Mouse (Mus musculus) brain, embryonic 14.5 days (tissue): ENCODE measurements around the gene Icosl. TPM values are rescaled to one million over a fixed set of nuclear protein-coding genes. Genes with fewer than 3 reads are reported as not detected.
"Not testable (repeated sequence)": the region's sequence is repeated elsewhere in the genome, so short reads cannot be mapped to it uniquely, and the experiment has no call there.

Experiments
- DNase-seq: peaks from one replicate; pipeline ENCODE4 v3.0.0-alpha.2; 2011; ENCODE audit warnings: low read depth
- CTCF ChIP-seq: fragments of 200-500 bp; IDR thresholded peaks from 2 replicates; pipeline ENCODE4 v1.5.1; 2012; ENCODE audit warnings: inconsistent platforms, mild to moderate bottlenecking, moderate library complexity, borderline replicate concordance; ENCODE audit not compliant: insufficient read depth, insufficient read length; ENCODE audit errors: extremely low read depth
- POLR2A ChIP-seq: fragments of 200-500 bp; IDR thresholded peaks from 2 replicates; pipeline ENCODE4 v1.6.1; 2012; ENCODE audit warnings: mild to moderate bottlenecking, inconsistent platforms, borderline replicate concordance; ENCODE audit not compliant: poor library complexity, insufficient read depth, insufficient read length, severe bottlenecking; ENCODE audit errors: extremely low read depth
- polyA plus RNA-seq: library from polyadenylated mRNA; depleted of rRNA; stranded (reverse); fragments of >200 nt; gene quantifications from 2 replicates; pipeline ENCODE4 v1.2.3, GENCODE M21; 2012; rRNA removed

Icosl gene
- polyA plus RNA-seq = 1.2 and 1.3 TPM in 2 replicates

DNA sequence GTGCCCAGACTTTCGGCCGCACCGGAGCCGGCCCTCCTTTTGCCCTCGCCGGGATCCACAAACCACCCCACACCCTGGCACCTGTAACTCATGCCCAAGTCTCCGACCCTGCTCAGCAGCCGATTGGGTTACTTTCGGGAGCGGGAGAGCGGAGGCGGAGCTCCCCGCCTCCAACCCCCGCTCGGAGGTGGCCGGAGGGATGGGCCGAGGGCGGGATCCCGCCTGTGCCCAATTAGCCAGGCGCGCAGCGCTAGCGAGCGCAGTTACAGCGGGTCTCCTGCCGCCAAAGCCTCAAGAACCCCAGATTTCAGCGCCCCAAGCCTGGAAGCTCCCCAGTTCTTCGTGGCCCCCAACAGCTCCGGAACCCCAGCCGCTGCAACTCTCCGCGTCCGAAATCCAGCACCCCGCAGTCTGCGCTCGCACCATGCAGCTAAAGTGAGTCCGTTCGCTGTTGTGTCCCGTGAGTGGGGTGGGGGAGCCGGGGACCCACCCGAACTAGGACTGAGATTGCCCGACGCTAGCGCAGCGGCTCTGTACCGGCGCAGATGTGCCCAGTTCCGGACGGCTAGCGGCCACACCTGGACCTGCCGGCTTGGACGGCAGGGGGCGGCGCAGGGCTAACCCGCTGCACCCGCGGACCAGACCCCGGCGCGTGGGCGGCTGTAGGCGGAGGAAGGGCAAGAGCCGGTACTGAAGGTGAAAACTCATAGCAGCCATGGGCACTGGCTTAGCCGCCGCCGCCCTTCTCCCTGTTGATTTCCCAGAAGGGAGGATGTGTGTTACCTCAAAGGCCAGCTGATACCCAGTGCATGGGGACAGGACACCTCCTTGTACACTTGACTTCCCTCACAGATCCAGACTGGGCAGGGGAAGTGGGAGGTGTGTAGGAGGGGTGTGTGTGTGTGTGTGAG, at the start of gene Icosl:
Icosl (plus strand) TSS at position 202 of the 911 bp plus-strand sequence.
- peak; percentile 75 for DNase-seq
- TF ChIP-seq CTCF (peak; percentile 37; the same call in 1 of the 2 replicates), POLR2A (no peak)

DNA sequence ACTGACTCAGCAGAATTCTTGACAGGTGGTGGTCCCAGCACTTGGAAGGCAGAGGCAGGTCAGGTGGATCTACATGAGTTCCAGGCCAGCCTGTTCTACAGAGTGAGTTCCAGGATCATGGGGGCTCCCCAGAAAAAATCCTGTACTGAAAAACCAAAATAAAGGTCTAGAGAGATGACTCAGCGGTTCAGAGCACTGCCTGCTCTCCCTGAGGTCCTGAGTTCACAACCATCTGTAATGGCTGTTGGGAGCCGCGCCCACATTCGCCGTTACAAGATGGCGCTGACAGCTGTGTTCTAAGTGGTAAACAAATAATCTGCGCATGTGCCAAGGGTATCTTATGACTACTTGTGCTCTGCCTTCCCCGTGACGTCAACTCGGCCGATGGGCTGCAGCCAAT, 49.1 kb upstream of the Icosl start:
- not testable (repeated sequence) for DNase-seq

DNA sequence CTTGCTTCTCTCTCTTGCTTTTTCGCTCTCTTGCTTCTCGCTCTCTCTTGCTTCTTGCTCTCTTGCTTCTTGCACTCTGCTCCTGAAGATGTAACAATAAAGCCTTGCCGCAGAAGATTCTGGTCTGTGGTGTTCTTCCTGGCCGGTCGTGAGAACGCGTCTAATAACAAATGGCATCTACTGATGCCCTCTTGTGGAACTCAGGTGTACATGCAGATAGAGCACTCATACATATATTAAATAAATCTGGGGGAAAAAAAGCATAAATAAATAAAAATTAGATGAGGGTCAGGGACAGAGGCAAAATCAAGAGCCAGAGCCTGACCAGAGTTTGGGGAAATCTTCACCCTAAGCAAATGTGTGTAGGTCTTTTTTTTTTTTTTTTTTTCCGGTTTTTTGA, 43.6 kb upstream of the Icosl start:
- DNase-seq = peak; percentile 9

DNA sequence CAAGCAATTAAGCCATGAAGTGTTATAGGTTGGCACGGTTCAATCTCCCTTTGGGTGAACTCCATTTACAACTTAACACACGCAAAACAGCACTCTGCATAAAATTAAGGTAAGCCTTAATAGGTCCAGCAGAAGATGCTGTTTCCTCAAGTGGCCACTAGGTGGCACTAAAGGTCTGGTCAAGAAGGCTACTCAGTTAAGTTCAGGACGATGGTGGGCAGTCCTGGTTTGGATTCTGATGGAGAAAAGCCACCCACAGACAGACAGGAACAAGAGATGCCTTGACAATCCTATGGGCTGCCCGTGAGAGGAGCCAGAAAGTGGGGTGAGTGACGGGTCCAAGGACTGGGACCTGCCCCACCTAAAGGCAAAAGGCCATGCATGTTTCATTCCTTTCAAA, 41.0 kb upstream of the Icosl start:
- TF ChIP-seq POLR2A = no peak
- peak; percentile 90 for TF ChIP-seq CTCF
- peak; percentile 93 for DNase-seq

DNA sequence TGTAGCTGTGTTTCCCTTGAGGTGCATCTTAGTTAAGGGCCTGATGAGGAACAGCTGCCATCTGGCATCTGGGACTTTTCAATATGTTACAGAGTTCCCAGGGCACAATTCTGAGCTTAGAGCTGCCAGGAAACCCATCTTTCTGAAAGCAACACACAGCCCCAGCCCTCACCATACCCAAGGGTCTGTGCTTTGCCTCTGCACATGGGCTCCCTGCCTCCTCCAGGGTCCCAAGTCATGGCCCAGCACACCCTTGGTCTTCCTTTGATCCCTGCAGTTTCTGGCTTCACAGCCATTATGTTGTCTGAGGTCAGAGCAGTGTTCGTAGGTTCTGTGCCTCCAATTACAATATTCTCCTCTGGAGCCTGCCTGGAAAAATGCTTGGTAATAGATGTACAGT, 40.0 kb upstream of the Icosl start:
- TF ChIP-seq CTCF = no peak
- no peak for TF ChIP-seq POLR2A
- no peak for DNase-seq

DNA sequence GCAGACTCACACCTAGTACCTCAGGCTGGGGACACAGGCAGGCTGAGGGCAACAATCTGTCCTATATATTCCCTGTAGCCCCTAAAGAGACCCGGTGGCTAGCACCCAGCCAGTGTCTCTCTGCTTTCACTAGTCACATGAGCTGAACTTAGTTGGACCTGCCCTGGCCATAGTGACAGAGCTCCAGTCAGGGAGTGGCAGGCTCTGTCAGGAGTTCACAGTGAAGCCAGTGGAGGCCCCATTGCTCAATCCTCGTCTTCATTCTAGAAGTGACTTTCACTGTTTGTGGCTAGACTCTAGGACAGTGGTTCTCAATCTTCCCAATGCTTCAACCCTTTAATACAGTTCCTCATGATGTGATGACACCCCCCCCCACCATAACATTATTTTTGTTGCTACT, 37.1 kb upstream of the Icosl start:
- TF ChIP-seq CTCF (no peak), POLR2A (no peak)
- DNase-seq = no peak

DNA sequence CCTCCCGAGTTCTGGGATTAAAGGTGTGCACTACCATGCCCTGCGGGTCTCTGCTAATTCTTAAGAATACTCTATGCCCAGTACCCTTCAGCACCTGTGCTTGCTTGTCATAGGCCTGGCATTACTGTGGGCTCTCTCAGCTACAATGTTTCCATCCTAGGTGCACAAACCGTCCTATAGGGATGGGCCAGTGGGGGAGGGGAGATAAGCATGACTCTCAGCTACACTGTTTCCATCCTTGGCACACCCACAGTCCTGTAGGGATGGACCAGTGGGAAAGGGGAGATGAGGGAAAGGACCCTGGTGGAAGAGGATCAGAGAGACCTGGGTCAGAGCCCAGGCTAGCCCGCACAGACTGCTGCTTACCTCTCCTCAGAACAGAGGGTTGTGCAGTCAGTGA, 32.0 kb upstream of the Icosl start:
- no peak for DNase-seq
- TF ChIP-seq CTCF (no peak), POLR2A (no peak)

DNA sequence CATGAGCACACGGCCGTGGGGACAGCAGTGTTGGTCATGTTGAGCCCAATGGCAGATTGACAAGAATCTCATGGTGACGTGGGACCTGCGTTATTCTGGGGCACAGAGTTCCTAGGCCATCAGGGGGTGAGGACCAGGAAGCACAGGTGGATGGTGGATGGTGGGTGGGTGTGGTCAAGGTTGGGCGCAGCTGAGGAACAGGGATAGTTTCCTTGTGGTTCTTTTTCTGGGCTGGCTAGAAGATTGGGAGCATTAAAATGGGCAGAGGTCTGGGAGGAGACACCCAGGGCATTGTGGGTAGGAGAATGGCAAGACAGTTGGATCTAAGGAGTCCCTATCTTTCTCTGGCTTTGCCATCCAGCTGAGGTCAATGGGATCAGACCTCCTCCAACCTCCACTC, 27.5 kb upstream of the Icosl start, which contains the start of gene Dnmt3l:
Dnmt3l (plus strand) TSS at position 301 of the 400 bp plus-strand sequence.
- TF ChIP-seq POLR2A (no peak), CTCF (no peak)
- DNase-seq = no peak

DNA sequence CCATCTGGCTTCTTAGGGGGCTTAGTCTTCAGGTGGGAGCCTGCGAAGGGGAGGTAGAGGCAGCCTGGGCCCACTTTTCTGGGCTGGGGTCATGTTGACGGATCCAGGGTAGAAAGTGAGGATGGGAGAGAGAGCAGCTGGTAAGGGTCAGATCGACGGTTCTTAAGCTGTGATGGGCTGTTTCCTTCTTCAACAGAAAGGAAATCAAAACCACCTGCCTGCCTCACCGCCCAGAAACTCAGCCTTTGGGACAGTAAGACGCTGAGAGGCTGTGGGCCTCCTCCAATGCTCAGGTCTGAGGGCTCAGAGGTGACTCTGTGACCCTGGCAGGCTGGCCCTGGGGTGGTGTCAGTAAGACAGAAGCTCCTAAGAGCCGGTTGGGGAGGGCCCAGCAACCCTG, 27.0 kb upstream of the Icosl start:
- no peak for DNase-seq
- no peak for TF ChIP-seq CTCF
- TF ChIP-seq POLR2A = no peak

DNA sequence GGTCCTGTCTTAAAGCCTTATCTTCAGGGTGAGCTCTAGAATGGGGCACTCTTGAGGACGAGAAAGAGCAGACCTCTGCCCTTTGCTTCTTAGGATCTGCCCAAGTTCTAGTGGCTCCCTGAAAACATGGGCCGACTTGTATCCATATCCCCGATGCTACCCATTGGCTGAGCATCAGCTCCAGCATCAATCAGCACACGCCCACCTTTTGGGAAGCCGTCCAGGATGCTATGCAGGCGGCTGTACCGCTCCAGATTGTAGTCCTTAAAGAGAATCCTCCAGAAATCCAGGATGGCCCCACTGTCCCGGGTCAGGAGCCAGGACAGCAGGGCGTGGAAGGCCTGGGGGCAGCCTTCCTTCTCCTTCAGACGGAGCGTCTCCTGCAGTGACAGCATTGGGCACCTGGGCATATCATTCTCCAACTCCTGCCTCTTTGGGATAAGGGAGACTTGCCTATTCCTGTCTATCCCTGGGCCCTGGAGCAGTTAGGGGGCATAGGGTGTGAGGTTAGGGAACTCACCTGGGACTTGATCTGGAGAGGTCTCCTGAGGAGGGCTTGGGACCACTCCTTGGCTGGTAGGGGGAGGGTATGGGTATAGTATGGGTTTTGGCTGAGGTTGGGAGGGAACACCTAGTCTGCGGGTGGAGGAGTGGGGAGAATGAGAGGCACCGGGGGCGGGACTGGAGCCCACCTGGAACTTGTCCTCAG, 26.3 kb upstream of the Icosl start:
- no peak for DNase-seq
- TF ChIP-seq CTCF = no peak
- no peak for TF ChIP-seq POLR2A

DNA sequence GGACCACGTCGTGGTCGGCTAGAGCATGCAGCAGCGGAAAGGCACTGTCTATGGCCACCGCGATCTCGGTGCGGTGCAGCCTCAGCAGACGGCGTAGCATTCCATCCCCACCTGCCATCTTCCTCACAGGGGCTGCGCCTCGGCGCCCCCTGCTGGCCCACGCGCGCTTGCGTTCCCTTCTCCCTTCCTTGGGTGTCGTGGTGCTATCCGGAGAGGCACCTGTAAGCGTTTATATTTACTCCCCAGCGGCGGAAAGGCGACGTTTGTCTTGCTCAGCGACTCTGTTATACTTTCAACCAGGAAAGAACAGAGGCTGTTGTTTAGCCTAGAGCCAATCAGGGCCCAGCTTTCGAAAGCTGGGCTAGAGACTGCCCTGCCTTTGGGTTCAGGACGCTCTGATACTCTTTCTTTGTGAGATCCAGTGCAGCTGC, 25.7 kb upstream of the Icosl start, which contains the start of gene Aire:
Aire (minus strand) TSS at position 205 of the 431 bp plus-strand sequence.
- TF ChIP-seq POLR2A (no peak), CTCF (peak; percentile 88)
- peak; percentile 79 for DNase-seq

DNA sequence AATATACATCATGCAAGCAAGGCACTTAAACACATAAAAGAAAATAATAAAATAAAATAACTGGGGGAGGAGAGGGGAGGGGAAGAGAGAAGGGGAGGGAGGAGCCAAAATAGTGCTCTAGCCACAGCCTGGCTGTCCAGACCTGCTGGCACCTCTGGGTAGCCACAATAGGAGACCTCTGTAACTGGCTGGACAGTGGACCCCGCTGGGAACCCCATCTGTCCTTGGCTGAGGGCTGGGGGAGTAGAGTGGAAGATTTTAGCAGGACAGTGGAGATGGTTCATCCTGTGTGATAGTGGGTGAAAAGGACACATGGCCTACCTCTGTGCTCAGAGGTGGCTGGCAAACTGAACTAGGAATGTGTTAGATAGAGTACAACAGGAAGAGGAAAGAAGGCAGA, 24.6 kb upstream of the Icosl start:
- TF ChIP-seq POLR2A (no peak), CTCF (no peak)
- no peak for DNase-seq

DNA sequence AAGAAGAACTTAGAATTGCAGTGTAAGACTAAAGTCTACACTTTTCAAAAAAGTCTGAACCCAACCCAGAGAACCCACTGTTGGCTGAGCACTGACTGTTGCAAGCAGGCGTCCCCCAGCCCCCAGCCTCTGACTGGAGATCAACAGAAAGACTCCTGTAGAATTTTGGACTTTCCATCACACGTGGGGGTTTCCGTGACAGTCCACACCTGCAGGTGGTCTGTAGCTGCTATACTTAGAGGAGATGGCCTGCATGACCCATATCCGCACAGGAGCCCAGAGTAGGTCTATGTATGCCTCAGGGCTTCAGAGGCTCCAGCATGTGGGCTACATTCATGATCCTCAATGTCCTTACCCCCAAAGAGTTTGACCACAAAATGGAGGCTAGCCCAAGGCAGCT, 22.7 kb upstream of the Icosl start:
- no peak for TF ChIP-seq POLR2A
- TF ChIP-seq CTCF = no peak
- no peak for DNase-seq

DNA sequence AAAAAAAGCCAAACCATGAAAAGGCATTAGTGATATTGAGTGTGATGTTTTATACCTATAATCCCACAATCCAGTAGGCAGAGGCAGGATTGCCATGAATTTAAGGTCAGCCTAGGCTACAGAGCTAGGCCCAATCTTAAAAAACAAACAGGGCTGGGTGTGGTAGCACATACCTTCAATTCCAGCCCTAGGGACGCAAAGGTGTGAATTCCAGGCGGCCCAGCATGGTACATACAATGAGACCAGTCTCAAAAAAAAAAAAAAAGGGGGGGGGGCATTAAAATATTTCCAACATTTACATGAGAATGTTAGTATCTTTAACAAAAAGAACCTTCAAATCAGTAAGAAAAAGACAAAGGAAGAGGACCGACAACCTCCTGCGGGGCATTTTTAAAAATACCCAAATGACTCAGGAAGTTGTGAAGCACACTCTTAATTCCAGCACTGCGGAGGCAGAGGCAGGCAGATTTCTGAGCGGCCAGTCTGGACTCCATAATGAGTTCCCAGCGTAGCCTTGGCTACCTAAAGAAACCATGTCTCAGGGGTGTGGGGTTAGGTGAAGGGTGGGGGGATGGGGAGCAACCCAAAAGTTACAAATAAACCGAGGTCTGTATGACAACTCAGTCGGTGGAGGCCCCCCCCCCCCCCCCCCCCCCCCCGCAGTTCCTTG, 20.9 kb upstream of the Icosl start:
- no peak for TF ChIP-seq POLR2A
- TF ChIP-seq CTCF = no peak
- no peak for DNase-seq

DNA sequence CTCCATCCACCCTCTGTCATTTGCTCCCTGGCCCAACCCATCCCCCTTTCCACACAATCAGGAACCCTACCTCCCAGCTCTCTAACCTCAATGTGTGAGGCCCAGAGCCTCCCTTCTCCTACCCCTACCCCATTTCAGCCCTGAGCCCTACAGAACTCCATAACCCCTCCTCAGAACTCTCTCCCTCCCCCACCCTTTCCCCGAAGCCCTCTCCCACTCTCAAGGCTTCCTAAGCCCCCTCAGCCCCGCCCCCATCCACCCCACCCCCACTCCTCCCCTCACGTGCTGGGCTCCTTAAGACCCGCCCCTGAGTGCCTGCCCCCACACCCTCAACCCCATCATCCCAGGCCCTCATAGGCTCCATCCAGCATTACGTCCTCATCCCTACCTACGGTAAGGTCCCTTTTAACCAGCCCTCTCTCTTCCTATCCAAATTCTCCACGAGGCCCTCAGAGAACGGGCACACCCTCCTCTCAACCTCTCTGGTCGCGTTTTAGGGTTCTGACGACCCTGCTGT, 19.5 kb upstream of the Icosl start:
- DNase-seq = no peak
- TF ChIP-seq CTCF (no peak), POLR2A (no peak)
